Mouse (Mus musculus) embryo, embryonic 9.5 days (tissue): ENCODE measurements around the gene Tk1.

Experiments
- DNase-seq: peaks from one replicate; pipeline ENCODE4 v3.0.0-alpha.2; 2017; ENCODE audit errors: extremely low spot score

The Tk1 gene

GRCm38 (mm10) chr11:117825333-117826101 is at the start of gene Tk1, which contains the start of gene Afmid:
Gene Tk1, minus strand, starts transcription at chr11:117826092.
Gene Afmid, plus strand, starts transcription at chr11:117825924.
- DNase-seq: peak; percentile 87

GRCm38 (mm10) chr11:117875681-117876080 is 49.8 kb upstream of the Tk1 start:
- no peak for DNase-seq

- DNase-seq: no peak
Measured at GRCm38 (mm10) chr11:117874419-117874818, 48.5 kb upstream of the Tk1 start.

- DNase-seq: peak; percentile 86
Measured at GRCm38 (mm10) chr11:117872861-117873608, 47.1 kb upstream of the Tk1 start, which contains the start of gene Tha1. Gene Tha1, minus strand, starts transcription at chr11:117873481.

- DNase-seq: no peak
Measured at GRCm38 (mm10) chr11:117871911-117872584, 46.2 kb upstream of the Tk1 start.

GRCm38 (mm10) chr11:117871376-117871775 is 45.5 kb upstream of the Tk1 start:
- DNase-seq: no peak

GRCm38 (mm10) chr11:117870688-117871365 is 44.9 kb upstream of the Tk1 start:
- peak; percentile 78 for DNase-seq

- DNase-seq: peak; percentile 47
Measured at GRCm38 (mm10) chr11:117865988-117866387, 40.1 kb upstream of the Tk1 start.

- DNase-seq: no peak
Measured at GRCm38 (mm10) chr11:117864805-117865204, 38.9 kb upstream of the Tk1 start.

GRCm38 (mm10) chr11:117863174-117863856 is 37.4 kb upstream of the Tk1 start:
- no peak for DNase-seq

GRCm38 (mm10) chr11:117860601-117861000 is 34.7 kb upstream of the Tk1 start, which contains the start of gene Tmem235:
Gene Tmem235, plus strand, starts transcription at chr11:117860752.
- DNase-seq: no peak

GRCm38 (mm10) chr11:117858392-117858791 is 32.5 kb upstream of the Tk1 start:
- DNase-seq: no peak

GRCm38 (mm10) chr11:117857462-117857861 is 31.6 kb upstream of the Tk1 start:
- DNase-seq: no peak

GRCm38 (mm10) chr11:117855975-117856374 is 30.1 kb upstream of the Tk1 start:
- DNase-seq: no peak

GRCm38 (mm10) chr11:117855360-117855759 is 29.5 kb upstream of the Tk1 start:
- DNase-seq: no peak

- DNase-seq: no peak
Measured at GRCm38 (mm10) chr11:117854241-117854640, 28.3 kb upstream of the Tk1 start.

- DNase-seq: no peak
Measured at GRCm38 (mm10) chr11:117852875-117853274, 27.0 kb upstream of the Tk1 start.

GRCm38 (mm10) chr11:117848985-117849671 is 23.2 kb upstream of the Tk1 start, which contains the start of gene Birc5:
Gene Birc5, plus strand, starts transcription at chr11:117849251.
- peak; percentile 97 for DNase-seq

- DNase-seq: no peak
Measured at GRCm38 (mm10) chr11:117848271-117848984, 22.5 kb upstream of the Tk1 start.
